Mouse (Mus musculus): ENCODE results near the gene Dlg1.
A peak's percentile ranks its signal among the peaks of the same experiment; 100 is the strongest.
"Not testable (repeated sequence)": the region's sequence is repeated elsewhere in the genome, so short reads cannot be mapped to it uniquely, and the experiment has no call there.

The Dlg1 gene

DNA sequence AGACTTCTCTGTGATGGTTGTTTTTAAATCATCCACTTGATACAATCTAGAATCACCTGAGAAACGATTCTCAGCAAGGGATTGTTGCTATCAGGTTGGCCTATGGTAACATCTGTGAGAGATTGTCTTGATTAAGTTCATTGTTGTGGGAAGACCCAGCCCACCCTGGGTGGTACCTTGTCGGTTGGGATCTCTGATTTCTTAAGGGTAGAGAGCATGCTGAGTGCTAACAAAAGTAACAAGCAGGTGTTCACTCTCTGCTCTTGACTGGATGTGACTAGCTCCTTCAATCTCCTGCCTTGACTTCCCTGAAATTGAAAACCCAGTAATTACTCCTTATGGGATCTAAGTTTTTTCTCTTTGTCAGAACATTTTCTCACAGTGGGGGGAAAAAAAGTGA is 5.7 kb upstream of the Dlg1 start:
- DNase-seq: no peak

DNA sequence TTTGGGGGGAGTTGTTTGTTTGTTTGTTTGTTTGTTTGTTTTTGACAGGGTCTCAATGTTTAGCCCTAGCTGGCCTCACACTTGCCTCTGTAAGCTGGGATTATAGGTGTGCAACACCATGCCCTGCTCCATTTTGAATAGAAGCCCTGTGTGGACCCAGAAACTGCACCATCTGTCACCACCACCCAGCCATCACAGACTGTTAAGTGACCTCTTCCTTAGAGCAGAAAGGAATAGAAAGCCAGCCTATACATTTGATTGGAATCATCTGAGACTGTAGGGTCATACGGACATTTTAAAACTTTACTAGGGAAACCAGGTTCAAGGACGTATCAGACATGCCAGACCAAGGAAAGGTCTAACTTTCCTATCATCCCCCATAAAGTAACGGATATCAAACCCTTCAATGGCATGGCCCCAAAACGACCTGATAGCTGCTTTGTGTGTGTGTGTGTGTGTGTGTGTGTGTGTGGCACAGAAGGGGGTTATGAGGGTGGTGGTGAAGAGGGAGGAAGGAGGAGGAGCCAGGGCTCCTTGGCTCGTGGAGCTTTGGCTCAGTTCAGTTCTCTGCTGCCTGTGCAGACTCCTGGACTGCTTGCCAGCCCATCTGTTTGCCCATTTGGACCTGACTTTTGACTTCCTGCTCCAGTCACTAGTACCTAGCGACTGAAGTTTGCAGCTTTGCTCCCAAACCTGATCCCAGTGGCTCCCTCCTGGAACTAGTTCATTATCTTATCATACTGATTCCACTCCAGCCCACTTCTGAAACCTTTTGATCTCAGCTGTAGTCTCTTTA is 4.5 kb upstream of the Dlg1 start:
- DNase-seq: no peak

DNA sequence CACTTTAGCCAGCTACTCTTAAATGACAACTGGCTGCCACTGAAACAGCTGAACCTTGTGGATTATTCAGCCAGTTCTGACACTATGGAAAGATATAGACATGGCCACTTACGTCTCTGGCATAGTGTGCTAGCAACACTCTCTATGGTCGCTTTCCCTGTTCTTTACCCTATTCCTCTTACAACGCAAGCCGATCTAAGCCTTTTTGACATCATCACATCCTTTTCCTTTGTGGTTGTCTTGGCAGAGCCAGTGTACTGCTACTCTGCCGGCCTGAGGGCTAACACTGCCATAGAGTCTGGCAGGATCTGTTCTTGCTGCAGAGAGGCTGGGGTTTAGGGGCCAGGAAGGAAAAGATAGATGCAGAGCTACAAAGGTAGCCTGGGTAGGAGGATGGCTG is 3.8 kb upstream of the Dlg1 start:
- DNase-seq: no peak

DNA sequence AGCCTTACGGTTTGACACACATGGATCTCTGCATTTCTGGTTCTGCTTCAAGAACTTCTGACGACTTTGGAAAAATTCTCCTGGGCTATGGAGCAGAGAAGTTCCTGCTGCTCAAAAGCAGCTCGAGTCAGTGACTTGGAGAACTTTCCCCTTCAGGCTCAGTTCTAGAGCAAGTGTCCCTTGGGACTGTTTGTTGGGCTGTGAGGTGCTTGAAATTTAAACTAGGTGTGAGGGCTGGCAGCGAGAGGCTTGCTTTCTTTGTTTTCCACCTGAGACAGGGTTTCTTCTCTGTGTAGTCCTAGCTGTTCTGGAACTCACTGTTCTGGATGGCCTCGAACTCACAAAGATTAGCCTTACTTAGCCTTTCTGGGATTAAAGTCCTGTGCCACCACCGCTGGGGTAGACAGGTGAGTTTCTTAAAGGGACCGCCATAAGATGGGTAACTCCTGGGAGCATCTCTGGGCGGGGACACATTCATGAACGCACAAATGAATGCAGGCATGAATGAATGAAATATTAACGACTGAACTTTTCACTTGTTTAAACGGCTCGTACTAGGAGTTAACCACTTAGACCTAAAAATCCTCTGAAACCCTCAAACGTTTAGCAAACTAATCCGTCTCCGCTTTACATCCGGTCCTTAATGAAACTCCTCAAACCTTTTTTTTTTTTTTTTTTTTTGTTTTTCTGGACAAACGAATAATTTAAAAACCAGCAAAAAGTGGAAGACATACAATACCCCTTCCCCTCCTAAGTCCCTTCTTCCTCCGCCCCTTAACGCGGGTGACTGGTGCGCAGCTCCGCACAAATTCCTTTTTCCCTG is 476 bp upstream of the Dlg1 start:
- no peak for DNase-seq

DNA sequence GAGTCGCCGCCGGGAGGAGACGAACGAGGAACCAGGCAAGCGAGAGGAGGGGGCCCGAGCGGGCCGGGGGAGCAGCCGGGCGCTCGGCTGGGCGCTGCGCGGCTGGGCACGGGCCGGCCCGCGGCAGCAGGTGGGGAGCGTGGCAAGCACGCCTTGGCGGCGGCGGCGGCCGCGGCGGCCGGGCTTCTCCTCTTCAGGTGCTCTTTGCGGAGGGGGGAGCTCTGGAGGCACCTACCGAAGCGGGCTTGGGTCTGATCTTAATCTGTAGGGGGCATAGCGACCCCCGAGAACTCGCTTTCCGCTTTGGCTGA is 999 bp downstream of the Dlg1 start:
- DNase-seq: no peak

DNA sequence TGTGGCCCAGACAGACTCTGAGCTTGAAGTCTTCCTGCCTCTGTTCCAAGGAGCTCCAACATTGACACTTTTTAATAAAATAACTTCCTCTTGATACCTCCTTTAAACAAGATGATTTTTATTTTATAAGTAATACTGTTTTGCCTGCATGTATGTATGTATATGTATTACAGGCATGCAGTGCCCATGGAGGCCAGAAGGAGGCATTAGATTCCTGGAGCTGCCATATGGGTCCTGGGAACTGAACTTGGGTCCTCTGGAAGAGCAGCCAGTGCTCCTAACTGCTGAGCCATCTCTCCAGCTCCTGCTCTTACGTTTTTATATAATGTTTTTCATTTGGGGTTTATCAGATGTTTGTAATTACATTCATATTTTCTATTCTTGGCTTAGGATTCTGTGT is 9.0 kb downstream of the Dlg1 start:
- no peak for DNase-seq

DNA sequence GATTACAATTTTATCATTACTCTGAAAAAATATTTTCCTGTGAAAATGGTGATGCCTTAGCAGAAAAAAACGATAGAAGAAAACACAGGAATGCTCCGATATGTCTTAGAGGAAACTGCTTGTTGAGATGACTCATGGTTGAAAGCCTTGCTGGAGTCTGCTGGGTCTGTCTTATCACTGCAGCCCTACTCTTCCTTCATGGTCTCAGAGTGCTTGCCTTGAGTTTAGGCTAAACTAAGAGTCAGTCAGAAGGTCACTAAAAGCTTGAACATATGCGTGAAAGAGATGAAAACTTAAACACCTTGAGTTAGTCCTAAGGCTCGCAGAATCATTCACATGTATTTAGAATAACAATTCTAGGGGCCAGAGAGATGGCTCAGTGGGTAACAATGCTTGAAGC is 14.2 kb downstream of the Dlg1 start:
- no peak for DNase-seq

DNA sequence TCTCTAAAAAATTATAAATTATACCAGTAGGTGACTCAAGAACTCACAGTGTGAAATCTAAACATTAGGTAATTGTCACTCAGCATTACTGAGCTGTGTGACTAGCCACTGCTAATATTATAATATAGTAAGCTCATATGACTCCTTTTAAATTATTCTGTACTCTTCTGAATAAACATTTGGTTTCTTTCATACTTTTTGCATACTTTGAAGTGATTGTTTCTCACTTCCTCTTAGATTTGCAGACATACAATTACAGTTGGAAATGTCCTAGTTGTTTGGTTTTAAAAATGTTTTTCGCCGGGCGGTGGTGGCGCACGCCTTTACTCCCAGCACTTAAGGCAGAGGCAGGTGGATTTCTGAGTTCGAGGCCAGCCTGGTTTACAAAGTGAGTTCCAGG is 19.0 kb downstream of the Dlg1 start:
- DNase-seq: no peak

DNA sequence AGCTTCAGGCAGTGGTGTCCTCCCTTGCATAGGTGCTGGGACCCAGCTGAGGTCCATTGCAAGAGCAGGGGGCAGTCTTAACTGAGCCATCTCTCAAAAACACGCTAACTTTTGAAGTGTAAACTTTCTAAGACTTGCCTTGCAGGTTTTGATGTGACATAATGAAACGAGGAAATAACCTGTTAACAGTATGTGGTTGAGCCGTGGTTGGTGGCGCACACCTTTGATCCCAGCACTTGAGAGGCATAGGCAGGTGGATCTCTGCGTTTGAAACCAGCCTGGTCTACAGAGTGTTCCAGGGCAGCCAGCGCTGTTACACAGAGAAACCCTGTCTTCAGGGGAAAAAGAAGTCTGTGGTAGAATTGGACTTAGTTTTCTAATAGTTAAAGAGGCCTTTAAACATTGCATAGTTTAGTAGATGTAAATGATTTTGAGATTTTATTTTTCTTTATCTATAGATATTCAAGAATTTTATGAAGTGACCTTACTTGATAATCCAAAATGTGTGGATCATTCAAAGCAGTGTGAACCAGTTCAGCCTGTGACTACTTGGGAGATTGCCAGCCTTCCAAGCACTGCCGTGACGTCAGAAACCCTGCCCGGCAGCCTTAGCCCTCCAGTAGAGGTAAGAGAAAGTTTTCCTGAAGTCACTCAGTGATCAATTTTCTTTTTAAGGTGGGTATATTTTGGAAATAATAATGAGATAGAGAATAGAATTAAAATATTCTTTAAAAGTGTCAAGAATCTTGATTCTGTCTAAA is 20.6 kb downstream of the Dlg1 start:
- DNase-seq: no peak

DNA sequence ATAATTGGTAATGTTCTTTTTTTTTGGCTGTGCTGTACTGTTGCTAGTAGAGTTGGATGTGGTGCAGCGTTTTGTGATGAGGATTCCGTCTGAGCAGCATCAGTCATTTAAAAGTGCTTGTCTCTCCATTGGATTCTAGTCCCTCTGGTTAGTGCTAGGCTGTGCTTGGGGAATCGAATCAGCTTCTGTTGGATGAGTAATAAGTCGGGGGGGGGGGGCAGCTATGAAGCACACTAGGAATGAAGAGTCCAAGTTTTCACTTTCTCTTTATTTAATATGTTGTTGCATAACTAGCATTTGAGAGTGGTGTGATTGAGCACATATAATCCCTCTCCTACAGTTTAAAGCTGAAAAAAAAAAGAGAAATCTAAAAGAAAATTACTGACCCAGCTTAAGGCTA is 21.5 kb downstream of the Dlg1 start:
- DNase-seq: no peak

DNA sequence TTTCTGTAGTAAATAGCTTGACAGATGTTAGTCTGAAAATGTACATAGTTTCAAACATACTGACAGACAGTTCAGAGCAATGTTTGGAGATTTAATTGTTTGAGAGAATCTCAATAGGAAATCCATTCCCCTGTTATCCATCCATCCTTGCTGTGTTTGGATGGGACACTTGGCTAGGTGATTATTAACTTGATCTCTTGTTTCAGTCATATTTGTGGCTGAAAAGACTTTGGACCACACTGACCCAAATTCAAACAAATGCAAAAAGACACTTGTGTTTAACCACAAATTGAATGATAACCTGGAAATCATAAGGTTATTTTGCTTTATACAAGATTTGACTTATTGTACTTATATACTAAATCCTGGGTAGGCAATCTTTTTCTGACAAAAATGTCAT is 24.5 kb downstream of the Dlg1 start:
- DNase-seq: no peak

DNA sequence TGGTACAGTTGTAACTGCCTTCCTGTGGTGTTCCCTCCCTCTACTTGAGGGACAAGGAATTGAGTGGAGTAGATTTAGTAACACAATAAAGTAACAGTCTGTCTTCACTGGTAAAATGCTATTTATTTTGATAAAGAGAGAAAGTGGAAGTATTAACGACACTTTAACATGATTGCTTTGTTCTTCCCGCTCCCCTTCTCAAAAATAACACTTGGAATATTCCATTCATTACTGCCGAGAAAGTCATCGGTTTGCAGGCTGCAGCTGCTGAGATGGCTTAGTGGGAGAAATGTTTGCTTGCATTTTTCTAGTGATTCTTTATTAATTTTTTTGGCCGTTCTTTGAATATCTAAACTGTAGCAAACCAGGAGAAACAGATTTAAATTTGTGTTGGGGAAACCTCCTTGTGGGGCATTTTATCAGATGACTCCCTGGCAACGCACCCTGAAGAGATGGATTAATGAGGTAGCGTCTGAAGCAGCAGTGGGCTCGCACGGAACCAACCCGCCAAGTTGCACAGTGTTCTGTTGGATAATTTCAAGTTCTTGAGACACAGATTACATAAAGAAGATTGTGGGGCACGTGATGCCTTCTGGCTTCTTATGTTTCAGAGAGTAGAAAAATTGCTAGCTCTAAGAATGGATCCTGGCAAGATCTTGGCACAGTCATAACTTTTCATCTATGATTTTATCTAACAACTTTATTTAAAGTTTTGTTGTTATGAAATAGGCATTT is 32.2 kb downstream of the Dlg1 start:
- peak; percentile 18 for DNase-seq

DNA sequence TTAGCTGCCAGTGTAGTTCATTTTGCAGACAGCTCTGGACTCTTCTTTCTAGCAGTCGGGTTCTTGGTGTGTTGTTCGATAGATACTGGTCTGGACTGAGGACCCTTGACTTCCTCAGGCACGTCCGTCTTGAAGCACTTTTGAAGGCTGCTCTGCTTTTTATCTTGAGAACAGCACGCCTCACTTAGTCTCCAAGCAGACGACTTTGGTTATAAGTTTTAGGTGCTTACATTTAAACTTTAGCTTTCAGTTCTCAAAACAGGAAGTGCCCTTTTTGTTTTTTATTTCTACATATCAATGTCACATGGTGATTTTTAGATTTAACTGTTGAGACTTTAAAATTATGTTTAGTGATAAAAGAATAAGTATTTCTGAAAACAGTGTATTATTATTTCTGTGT is 33.1 kb downstream of the Dlg1 start:
- no peak for DNase-seq

DNA sequence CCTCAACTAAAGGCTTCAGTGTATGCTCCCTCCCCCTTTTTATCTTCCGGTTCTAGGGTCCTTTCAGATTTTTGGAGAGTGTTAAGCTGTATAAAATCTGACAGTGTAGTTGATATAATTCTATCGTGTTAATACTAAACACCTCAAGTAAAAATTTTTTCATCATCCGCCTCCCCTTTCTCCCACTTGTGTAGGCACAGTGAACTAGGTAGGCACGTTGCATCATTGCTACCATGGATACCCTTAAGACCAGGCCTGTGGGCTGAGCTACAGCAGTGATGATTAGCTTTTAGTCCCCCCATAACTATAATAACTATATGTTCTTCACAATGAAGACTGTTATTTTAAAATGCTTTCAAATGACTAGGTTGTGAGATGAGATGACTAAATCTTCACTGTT is 34.1 kb downstream of the Dlg1 start:
- DNase-seq: no peak

DNA sequence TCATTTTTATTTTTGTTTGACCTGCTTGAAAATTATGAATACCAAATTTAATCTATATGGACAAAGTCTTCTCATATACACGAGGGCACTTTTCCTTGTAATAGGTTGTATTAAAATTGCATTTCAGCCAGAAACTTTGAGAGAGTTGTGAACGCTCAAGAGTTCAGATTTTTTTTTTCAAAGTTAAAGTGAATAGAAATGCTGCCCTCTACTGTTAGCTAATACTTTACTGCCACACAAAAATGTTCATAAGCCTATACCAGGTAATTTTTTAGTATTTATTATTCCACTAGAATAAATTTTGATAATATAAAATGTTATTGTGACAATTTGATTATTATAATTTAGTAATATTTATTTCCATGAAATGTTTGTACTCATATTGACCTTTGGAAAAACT is 42.0 kb downstream of the Dlg1 start:
- DNase-seq: no peak

DNA sequence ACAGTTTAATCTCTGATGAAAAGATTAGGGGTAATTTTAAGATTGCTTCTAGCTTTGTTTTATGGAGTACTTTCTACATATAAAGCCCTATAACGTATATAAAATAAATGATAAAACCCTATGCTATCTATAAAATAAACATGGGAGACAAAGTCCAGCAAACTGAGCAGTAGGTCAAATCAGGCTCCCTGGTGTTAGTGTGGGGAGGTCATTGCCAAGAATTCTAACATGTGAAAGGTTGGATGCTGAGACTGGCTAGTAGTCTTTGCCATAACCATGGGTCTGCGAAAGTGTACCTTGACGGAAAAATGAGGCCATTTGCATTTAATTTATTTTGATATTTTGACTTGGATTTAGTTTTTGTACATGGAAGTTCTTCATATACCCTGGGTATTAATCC is 42.7 kb downstream of the Dlg1 start:
- DNase-seq: no peak

DNA sequence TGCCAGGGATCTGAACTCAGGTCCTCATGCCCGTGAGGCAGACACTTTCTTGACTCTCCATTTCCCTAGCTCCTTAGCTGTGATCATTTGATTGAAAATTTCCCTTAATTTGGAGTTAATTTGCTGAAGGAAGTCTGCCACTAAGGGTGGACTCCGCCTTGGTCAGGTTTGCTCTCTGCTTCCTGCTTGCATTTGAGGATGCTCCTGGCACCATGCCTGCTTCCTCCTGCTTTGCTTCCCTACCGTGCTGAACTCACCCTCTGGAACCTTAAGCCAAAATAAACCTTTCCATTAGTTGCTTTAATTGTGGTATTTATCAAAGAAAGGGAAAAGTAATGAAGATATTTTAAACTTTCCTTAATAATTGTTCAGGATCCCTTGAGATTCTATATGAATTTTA is 44.1 kb downstream of the Dlg1 start:
- no peak for DNase-seq

DNA sequence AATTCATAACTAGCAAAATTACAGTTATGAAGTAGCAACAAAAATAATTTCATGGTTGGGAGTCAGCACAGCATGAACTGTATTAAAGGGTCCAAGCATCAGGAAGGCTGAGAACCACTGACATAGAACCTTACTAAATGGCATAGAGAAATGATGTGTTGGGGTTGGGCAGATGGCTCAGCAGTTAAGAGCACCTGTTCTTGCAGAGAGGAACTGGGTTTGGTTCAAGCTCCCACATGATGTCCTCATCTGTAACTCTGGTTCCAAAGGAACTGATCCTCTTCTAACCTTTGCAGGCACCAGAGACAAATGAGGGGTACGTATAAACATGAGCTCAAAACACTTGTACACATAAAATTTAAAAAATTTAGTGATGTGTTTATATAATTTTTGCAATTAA is 59.7 kb downstream of the Dlg1 start:
- no peak for DNase-seq

DNA sequence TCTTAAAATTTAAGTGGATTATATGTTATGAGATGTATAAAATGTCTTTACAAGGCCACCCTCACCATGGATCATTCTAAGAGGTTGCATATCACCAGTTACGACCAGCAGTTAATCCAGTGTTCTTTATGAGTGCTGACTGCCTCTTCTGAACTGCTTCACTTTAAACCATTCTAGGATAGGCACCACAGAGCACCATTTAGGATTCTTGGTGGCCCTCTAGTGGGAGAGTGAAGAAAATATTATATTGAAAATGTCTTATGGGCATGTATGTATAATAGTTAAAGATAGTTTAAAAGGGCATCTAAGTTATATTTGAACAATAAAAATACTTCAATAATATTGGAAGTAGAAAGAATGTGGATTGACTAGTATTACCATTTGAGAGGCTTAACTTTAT is 60.9 kb downstream of the Dlg1 start:
- no peak for DNase-seq

DNA sequence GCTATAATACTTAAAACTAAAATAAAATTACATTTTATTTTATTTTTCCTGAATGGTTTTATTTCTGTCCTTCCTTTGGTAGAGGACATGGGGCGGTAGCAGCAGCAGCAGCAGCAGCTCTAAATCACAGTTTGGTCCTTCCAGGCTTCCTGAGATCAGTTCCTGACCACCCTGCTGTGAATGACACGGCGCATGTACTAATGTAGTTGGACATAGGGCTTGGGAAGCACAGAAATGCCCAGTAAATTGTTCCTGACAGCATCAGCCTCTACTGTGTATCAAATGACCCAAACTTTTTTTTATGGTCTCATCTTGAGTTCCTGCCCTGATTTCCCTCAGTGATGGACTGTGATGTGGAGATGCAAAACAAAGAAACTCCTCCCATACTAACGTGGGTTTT is 61.6 kb downstream of the Dlg1 start:
- DNase-seq: no peak

DNA sequence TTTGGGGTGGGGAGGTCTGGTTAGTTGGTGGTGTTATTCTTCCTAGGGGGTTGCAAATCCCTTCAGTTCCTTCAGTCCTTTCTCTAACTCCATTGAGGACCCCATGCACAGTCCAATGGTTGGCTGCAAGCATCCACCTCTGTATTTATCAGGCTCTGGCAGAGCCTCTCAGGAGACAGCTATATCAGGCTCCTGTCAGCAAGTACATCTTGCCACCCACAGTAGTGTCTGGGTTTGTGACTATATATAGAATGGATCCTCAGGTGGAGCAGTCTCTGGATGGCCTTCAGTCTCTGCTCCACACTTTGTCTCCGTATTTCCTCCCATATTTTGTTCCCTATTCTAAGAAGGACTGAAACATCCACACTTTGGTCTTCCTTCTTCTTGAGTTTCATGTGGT is 67.7 kb downstream of the Dlg1 start:
- not testable (repeated sequence) for DNase-seq

DNA sequence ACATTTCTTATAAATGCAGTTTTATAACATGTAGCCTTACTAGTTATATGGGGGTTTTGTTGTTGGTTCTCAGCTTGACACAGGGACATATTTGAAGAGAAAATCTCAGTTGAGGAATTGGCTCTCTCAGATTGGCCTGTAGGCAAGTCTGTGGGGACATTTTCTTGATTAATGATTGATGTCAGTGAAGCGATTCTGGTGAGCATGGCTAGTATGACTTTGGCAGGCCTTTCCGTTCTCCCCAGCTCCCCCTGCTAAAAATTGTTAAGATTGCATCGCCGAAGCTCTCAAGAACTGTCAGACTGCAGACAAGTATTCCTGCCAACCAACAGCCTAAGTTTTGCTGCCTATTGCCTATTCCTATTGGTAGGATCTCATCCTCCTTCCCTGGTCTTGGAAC is 73.8 kb downstream of the Dlg1 start:
- DNase-seq: no peak

DNA sequence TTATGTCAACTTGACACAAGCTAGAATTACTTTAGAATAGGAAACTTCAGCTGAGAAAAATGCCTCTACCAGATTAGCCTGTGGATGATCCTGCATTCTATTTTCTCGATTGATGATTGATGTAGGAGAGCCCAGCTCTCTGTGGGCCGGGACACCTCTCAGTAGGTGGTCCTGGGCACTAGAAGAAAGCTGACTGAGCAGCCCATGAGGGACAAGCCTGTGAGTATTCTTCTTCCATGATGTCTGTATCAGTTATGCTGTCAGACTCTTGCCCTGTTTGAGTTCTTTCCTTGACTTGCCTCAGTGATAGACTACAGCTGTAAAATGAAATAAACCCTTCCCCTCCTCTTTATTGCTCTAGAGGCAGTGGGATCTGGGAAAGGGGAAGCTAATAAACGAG is 74.5 kb downstream of the Dlg1 start:
- DNase-seq: no peak
